Mouse (Mus musculus) olfactory bulb, adult 2 months (tissue): ENCODE data around the gene Clgn.

Experiments used
- CTCF ChIP-seq: fragments of 200-500 bp; IDR thresholded peaks from 2 replicates; pipeline ENCODE4 v1.5.1; 2012; ENCODE audit warnings: low read depth, mild to moderate bottlenecking, low read length, moderate library complexity; ENCODE audit not compliant: insufficient read depth
- POLR2A ChIP-seq: fragments of 200-500 bp; IDR thresholded peaks from 2 replicates; pipeline ENCODE4 v1.6.1; 2012; ENCODE audit warnings: mild to moderate bottlenecking, low read depth, low read length, moderate library complexity; ENCODE audit not compliant: insufficient read depth

DNA sequence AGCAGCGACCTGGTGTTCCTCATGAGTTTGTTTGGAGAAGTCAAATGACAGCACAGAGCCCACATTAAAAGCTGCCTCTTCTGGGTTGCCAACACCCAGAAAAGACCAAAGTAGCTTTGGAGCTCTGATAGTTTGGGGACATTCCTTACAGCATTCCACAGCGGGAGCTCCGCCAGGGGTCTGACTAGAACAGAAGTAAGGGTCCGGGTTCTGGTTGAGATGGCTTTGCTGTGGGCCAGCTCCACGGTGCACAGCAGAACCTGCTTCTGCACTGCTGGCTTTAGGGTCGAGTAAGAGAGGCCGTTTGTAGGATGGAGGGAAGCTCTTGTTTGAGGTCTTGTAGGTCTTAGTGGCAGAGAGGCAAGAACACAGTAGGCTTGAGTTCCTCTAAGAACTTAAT lies 18.8 kb downstream of the Clgn start:
- TF ChIP-seq CTCF (no peak), POLR2A (no peak)
